Mouse (Mus musculus) spleen, postnatal 36 days (tissue): Measurements from ENCODE around the gene Ccdc137.
"Not testable (repeated sequence)": the region's sequence is repeated elsewhere in the genome, so short reads cannot be mapped to it uniquely, and the experiment has no call there.

ENCODE experiments used
- DNase-seq, 2 experiments: peaks; one replicate each; pipeline ENCODE4 v3.0.0; 2022; ENCODE audit warnings: low spot score in 2 of 2, mixed read lengths in 1 of 2

Gene Ccdc137

DNA sequence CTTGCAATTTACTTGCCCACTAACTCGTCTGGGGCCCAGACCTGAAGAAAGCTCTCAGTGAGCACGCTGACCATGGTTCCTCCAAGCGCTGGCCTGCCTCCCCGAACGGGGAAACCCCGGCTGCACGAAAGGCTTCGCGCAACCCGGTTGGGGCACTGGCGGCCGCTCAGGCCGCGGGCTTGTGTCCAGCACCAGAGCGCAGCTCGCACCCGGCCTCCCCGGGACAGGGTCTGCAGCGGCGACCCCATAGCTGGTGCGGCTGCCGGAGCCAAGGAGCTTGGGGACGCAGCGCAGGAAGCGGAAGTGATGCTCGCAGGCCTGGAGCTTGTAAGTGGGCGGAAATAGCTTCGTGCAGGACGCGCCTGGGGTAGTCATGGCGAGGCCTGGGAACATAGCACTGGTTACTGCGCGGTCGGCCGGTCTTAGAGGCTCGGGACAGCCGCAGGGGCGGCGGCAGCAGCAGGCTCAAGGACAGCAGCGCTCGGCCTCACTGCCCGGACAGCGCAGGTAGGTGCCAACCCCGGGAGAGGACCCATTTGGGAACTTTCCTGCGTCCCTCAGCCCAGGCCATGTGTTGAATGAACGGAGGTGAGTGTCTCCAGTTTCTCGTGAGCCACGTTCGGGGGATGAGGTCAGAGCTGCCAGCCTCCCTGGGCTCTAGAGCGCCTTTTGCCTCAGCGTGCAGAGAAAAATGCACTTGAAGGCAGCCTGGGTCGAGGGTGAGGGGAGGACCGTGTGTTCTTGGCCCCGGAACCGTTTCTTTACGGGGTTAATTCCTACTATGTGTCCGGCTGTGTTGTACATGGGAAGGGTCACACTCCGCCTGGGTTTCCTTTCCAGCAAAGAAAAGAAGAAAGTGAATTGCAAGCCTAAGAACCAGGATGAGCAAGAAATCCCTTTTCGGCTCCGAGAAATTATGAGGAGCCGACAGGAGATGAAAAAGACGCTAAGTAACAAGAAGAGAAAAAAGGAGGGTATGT lies at the start of gene Ccdc137, which contains the start of gene Oxld1:
Gene Ccdc137 (plus strand): TSS at position 344 of the 980 bp plus-strand sequence.
Gene Oxld1 (minus strand): TSS at position 297 of the 980 bp plus-strand sequence.
- peak; percentile 71 to 76 for DNase-seq

DNA sequence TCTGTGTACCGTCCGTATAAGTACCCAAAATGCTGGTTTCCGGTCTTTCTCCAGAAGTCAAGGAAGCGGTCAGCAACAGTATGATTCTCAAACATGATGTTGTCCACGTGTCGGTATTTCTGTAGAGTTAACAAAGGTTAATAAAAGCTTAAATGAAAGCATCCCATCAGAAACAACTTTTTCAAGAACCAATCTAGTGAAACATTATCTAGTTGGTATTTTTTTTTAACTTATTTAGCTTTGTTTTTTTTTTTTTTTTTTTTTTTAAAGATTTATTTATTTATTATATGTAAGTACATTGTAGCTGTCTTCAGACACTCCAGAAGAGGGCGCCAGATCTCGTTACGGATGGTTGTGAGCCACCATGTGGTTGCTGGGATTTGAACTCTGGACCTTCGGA lies 44.3 kb upstream of the Ccdc137 start:
- not testable (repeated sequence) for DNase-seq

DNA sequence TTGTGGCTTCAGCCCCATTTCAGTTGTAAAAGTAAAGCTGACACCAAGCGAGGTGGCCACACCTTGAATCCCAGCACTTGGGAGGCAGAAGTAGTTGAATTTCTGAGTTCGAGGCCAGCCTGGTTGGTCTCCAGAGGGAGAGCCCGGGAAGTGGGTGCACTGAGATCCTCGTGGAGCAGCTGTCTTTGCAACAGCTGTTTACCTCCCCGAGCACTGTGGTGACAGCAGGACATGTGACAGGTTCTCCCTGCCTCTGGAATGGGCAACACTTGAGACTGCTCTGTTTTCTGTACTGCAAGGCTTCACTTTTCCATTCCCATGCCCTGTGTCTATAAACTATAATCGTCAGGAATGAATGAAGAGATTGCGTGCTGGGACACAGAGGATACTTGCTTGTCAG lies 40.1 kb upstream of the Ccdc137 start:
- no peak for DNase-seq

DNA sequence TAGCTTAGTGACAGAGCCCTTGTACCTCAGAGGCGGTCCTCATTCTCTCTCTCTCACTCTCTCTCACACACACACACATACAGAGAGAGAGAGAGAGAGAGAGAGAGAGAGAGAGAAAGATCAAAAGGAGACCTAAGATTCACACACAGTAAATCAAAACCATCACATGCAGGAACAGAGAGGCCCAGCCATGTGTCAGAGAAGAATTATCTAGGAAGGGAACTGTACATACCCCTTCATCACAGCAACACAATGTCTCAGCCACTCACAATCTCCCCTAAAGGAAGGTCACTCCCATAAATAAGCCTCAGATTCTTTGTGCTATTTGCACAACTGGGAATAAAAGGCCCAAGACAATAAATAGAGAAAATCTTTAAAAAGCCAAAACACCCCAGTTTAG lies 39.3 kb upstream of the Ccdc137 start:
- DNase-seq = no peak

DNA sequence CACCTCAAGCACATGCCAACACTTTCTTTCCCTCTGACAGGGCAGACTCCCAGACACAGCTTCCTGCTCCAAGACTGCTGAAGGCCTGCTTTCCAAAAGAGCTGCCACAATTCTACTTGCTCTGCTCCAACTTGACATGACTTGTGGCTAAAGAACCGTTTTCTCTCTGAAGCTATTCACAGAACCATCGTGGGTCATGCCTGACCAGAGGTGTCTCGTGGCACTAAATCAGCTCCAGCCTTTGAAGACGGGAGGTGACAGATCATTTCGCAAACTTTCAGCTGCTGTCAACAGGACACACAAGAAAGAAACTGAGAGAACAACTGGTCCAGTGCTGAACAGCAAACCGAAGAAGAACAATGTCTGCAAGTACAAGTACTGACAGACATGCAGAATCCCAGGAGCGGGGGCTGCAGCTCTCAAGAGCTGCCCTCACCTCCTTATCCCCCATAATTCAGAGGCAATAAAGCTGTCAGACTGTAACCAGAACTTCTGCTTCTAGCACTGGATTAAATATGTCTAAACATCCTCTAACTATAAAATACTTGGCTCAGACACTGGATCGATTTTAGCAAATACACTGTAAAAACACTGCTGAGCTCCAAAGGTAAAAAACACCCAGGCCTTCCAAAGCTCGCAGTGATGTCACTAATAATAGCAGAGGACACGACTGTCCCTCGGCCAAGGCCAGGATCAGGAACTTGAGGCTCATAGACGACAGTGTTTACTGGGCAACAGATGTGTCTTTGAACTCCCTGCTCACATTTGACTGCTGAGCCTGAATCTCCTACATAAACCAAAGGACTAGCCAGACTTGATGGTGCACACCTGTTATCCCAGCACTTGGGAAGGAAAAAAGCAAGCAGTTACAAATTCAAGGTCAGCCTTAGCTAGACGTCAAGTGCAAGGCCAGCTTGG lies 35.0 kb upstream of the Ccdc137 start:
- no peak for DNase-seq

DNA sequence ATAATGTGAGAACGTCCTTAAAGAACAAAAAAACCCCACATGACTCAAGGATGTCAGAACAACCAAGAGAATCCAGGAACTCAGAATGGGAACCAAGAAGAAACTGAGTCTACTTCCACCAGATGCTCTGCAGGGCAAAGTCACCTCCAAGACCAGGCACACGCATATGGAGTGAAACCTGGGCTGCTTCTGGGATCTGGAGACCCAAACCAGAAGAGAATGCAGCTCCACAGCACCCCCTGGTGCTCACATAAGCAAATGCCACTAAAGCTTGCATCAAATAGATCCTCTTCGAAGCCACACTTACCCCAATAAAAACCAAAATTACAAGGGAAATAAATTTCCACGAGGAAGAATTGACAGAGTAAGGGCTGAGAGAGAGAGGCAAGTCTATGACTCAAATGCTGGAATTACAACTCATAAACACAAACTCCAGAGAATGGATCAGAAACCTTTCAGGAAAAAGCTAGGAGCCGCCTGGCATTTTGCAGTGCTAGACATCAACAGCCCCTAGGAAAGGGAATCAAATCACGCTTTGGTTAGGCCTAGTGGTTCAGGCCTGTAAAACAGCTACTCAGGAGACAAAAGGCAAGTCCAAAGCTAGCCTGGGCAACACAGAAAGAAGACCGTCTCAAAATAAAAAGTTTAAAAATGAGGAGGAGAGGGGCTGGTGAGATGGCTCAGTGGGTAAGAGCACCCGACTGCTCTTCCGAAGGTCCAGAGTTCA lies 34.2 kb upstream of the Ccdc137 start:
- peak; percentile 20 to 32 for DNase-seq

DNA sequence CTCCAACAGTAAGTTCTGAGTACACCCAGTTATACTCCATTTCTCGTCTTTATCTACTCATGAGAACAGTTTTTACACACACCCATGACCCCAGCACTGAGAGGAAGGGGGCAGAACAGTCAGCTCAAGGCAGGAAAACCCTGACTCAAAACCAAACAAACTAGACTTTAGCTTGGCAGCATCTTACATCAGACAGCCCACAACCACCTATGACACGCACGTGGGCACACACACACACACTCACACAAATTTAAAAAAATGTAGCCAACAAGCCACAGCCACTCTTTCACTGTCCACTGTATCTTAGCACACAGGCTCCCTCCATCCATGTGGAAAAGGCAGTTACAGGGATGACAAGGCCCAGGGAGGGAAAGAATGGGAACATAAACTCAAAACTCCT lies 31.2 kb upstream of the Ccdc137 start:
- DNase-seq = no peak

DNA sequence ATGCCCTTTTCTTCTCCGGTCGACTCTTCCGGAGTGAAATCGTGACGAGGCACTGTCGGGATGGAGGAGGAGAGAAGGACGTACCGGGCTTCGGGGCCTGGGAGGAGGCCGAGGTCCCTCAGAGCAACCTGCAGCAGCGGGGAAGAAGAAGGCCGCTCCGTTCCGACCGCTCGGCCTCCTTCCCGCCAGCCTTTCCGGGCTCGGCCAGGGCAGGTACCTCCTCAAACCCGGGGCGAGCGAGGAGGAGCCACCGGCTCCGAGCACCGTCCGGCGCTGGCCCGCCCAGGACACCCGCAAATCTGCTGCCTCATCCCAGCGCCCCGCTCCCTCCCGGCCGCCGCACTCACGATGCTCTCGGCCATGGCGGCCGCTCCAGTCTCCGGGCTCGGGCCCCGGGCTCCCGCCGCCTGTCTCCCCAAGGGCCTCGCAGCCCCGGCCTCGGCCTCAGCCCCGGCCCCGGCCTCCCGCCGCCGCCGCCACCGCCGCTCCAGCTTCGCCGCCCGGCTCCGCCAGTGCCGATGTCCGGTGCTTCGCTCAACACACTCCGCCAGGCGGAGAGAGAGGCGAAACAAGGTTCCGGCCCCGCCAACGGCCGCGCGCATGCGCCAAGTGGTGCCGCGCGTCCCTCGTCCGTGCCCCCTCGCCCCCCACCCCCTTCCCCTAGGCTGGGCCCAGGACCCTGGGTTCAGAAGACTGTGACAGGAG lies 20.6 kb upstream of the Ccdc137 start, which contains the start of gene Nploc4:
Gene Nploc4 (minus strand): TSS at position 557 of the 705 bp plus-strand sequence.
- DNase-seq = peak; percentile 77 to 82

DNA sequence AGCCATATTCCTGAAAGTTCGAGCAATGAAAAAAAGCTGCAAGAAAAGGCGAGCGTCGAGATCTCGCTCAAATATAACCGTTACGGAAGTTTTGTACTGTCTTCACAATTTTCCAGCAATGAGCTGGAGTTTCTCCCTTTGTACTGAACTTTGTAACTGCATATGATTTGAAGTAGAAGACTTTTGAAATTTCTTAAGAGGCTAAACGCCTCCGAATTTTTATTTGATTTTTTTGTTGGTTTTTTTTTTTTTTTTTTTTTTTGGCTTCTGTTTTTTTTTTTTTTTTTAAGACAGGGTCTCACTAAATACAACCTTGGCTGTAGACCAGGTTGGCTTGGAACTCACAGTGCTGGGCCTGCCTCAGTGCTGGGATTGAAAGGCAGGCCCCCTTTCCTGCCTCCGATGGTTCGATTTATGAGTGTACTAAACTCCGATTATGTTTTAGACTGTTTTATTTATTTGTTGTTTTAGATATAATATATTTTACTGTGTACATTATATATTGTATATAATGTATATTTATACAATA lies 20.0 kb upstream of the Ccdc137 start:
- DNase-seq = no peak

DNA sequence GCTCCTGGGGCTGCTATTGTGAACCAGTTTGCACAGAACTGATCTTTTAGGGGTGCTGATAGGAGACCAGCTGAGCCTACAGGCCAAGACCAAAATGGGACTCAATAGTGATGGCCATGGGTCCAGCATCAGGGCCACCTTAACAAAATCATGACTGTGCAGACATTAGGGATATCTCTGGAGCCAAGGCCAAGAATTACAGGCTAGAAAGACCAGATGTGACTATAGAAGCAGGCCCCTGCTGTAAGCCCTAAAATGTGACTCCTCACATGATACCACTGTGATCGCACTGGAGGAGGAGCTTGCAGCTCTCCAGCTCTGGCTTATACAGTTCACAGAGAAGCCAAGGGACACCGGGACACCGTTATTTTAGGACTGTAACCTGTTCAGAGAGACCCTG lies 15.6 kb upstream of the Ccdc137 start, which contains the start of gene Tspan10:
Gene Tspan10 (plus strand): TSS at position 301 of the 400 bp plus-strand sequence.
- DNase-seq = no peak

DNA sequence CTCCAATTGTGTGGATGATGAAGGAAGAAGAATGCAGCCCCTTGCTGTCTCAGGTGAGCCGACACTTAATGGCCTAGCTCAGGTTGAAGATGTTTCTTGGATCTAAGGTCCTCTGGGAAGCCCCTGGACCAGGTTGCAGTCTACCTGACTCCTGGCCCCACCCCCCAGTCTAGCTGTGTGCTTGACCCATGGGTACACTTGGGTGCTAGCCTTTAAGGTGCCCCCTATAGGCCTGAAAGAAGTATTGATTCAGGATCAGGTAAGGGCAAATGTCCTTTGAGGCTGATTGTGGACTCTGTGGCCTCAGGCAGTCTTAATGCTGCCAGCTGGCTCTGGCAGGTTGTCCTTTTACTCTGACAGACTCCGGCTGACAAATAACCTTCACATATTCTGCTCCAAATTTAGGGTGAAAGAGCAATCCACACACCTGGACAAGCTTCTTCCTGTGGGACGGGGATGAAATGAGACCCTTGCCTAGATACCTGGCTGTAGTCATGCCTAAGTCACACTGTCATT lies 15.1 kb upstream of the Ccdc137 start:
- DNase-seq = no peak

DNA sequence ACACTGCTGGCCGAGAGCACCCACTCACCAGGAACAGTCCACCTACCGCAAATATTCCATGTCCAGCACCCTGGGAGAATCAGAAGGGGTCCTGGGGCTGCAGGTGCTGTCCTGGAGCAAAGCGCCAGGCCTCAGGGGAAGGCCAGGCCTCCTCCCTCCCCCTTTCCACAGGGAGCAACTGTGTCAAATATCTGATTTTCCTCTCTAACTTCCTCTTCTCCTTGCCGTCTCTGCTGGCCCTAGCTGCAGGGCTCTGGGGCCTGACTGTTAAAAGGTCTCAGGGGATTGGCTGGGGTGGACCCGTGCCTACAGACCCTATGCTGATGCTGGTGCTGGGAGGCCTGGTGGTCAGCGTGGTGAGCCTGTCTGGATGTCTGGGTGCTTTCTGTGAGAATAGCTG lies 13.8 kb upstream of the Ccdc137 start:
- DNase-seq = no peak

DNA sequence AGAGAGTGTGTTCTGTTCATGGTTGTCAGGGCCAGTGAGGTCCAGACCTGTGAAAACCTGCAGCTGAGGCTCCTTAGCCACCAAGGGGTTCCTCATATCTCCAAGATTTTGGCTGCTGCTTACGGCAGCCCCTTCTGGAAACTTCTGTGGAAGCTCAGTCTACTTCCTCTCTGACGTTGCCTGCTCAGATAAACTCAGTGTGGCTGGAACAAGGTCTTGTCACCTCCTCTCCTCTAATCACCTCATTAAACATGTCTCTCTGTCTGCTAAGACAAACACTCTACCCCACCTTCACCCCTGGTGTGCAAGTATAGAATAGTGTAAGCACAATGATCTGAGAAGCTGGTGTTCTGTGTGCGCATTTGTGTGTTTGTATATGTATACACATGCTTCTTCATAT lies 12.4 kb upstream of the Ccdc137 start:
- DNase-seq = no peak

DNA sequence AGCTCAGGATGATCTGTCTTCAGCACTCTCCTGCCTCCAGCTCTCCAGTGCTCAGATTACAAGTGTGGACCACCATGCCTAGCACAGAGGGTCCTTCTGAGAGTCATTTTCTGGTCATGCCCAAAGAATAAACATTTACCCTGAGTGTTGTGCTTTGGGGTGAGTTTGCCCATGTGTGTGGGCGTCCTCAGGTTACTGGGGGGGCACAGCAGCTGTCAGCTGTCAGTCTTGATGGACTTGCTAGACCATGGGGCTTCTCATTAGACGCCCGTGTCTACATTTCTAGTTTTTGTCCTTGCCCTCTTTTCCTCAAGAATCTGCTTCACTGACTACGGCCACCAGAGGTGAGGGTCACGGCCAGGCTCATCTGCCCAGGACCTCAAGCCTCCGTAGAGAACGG lies 10.7 kb upstream of the Ccdc137 start:
- DNase-seq = no peak

DNA sequence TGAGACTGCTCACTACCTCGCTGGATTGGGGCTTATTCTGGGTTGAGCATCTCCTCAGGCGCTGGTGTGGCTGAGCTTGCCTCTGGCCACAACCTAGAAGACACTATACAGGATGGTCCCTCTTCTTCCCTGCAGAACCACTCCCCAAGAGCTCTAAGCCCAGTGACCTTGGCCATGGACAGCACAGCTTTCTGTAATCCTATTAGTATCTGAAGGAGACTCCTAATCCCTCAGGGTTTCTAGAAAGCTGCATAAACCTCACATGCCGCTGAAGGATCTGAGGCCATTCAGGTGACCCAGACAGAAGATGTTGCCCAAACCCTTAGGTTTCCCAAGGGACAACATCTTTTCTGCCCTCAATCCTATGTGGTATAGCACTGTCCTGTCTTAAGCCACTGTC lies 5.7 kb upstream of the Ccdc137 start:
- DNase-seq = no peak

DNA sequence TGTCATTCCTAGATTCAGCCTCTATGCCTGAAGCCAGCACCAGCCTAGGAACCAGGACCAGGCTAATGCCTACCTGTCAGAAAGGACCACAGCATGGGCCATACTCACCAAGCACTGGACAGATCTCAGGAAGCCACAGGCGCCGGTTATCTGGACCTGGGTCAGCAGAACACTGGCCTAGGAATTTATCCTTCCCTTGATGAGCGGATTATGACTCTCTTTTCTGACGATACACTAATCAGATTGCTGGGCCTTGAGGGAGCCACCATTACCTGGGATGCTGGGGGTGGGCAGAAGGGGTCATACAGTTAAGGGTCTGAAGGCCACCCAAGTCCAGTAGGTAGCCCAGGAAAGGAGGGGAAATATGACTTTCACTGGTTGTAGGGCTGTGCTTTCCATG lies 4.6 kb upstream of the Ccdc137 start, which contains the start of gene Pde6g:
Gene Pde6g (minus strand): TSS at position 195 of the 400 bp plus-strand sequence.
- DNase-seq = no peak

DNA sequence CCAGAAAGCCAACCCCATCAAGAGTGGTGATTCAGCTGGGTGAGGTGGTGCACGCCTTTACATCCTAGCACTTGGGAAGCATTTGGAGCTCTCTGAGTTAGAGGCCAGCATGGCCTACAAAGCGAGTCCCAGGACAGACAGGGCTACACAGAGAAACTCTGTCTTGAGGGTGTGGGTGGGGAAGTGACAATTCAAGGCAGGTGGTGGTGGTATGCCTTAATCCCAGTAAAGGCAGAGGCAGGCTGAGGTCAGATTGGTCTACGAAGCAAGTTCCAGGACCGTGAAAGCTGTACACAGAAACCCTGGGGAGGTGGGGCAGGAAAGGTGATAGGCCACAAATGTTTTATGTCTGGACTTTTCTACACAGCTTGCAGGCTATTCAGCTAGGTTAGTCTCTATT lies 3.0 kb upstream of the Ccdc137 start:
- no peak for DNase-seq

DNA sequence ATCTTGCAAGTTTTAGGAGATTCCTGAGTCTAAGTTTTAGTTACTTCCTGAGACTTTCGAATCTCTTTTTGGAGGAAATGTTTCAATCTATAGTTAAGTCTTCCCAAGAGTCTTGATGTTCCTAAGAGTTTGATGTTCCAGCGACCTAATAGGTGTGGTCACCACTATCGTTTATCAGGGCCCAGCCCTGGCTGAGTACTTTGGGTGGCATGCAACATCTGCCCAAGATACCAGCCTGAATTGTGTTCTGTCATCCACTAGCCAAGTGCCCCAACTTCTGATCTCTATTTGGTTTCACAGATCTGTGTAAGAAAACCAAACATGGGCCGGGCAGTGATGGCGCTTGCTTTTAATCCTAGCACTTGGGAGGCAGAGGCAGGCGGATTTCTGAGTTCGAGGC lies 2.5 kb upstream of the Ccdc137 start:
- DNase-seq = no peak

DNA sequence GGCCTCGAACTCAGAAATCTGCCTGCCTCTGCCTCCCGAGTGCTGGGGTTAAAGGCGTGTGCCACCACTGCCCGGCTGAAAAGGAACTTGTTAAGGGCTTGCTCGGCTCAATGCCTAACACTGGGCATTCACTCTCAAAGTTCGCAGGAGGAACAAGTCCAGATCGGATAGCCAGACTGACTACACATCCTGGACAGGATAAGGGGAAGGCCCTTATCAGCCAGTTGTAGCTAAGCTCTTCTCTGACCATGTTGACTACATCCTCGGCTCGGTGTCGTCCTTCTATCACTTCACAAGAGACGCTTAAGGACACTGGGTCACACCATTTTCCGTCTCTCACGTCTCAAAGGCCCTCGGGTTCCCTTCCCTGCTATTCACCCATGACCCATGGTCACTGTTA lies 545 bp upstream of the Ccdc137 start:
- DNase-seq = no peak
